Mouse (Mus musculus): ENCODE measurements around the gene Polr2a.

Gene Polr2a

DNA sequence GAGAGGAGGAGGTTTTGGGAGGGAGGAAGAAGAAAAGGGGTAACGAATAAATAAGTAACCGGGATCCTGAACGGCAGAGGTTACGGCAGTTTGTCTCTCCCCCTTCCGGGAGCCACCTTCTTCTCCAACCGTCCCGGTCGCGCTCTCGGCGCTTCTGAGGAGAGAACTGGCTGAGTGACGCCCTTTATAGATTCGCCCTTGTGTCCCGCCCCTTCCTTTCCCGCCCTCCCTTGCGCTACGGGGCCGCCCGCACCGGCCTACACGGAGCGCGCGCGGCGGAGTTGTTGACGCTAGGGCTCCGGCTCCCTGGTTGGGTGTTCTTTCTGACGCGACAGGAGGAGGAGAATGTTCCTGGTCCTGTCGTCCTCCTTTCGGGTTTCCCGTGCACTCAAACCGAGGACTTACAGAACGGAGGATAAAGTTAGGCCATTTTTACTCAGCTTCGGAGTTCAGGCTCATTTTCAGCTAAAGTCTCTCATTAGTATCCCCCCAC is at the start of gene Polr2a:
Polr2a (minus strand) TSS at position 160 of the 493 bp plus-strand sequence.
- DNase-seq (ENCODE audit: low read depth, low spot score), result peak; percentile 97

DNA sequence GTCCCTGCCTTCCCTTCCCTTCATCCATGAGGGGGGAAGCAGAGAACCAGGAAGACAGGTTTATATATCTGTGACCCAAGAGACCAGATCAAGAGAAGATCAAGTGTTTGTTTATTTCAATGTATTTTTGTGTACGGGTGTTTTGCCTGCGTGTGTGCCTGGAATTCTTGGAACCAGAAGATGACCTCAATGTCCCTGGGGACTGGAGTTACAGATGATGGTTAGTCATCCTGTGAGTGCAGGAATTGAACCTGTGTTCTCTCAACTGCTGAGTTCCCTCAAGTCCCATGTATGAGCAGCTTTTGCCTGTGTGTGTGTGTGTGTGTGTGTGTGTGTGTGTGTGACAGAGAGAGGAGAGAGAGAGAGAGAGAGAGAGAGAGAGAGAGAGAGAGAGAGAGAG is 49.2 kb upstream of the Polr2a start:
- DNase-seq (ENCODE audit: low read depth, low spot score), result no peak

DNA sequence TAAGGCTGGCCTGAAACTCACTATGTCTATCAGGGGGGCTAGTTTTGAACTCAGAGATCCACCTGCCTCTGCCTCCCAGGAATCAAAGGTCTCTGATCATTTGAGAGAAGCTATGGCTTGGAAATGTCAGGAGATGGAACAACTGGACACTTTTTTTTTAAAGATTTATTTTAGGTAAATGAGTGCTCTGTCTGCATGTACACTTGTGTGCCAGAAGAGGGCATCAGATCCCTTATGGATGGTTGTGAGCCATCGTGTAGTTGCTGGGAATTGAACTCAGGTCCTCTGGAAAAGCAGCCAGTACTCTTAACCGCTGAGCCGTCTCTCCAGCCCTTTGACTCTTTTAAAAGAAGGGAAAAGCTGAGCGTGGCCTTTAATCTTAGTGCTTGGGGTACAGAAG is 47.9 kb upstream of the Polr2a start:
- DNase-seq (ENCODE audit: low read depth, low spot score), result no peak

DNA sequence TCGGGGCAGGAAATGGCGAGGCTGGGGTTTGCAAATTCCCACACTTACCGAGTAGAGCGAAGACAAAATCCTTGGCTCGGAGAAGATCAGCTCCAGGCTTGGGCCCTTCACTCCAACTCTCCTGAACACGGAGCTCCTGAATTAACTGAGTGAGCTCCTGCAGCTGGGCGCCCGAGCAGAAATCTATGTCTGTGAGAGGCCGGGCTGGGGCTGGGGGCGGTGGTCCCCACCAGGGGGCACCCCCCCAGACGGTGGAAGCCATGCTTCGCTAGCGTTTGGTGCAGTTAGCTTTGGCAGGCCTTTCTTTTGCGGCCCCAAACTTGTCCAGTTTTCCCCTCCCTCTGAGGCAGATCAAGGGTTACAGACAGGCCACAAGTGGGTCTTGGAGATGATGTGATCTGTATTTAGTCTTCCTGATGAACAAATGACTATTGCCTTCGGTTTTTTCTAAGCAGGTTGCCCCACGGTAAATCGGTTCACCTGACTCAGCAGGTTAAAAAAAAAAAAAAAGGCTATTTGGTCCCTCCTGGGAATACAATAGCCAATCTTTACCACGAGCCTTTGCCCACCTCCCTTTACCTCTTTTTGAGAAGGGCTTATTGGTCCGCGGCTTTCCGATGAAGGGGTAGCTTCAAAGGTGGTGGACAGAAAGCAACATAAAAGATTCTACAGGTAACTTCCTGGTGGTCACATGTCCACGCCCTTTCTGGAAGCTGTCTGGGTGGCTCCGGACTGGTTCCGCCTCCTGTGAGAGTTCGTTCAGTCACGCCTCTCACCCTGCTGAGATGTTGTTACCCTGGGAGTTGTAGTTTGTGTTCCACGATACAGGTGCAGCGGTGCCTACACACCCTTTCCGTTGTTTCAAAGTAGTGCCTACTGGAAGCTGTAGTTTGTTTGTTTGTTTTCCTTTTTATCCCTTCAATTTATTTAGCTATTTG is 46.8 kb upstream of the Polr2a start, which contains the start of gene Tmem102:
Tmem102 (minus strand) TSS at position 653 of the 938 bp plus-strand sequence.
- DNase-seq (ENCODE audit: low read depth, low spot score), result no peak

- DNase-seq (ENCODE audit: low read depth, low spot score), result no peak
These were observed 46.2 kb upstream of the Polr2a start for GRCm38 (mm10) chr11:69804652-69804940.

DNA sequence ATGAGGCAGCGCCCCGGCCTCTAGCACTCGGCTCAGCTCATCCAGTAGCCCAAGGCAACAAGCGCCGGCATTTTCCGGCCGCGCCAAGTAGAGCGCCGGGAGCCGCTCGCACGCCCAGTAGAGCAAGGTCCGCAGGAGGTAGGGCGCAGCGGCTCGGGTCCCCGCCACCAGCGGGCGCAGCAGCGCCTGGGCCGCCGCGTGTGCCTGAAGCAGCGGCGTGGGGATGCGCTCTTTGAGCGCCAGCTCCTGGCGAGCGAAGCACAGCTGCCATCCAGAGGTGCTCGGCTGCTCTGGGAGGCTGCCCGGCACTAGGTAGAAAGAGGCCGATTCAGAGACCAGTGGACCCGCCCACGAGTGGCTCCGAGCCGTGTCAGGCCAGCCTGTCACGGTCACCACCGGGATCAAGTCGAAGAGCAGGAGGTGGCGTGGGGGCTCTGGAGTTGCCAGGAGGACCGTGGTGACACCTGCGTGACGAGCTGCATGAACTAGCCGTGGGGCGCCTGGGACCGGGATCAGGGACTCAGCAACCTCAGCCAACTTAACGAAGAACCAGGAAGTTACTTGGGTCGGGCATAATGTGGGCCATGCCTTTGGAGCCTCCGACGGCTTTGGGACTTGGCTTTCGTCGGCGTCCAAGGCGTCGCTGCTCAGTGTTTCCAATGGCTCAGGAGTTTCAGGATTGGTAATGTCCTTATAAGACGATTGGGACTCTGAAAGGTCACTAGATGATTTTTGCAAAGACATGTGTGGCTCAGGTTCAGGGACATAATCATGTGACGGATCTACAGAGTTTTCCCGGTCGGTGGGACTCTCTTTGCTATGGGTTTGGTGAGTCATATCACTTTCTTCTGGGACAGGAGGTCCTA is 45.6 kb upstream of the Polr2a start:
- no peak for DNase-seq (ENCODE audit: low read depth, low spot score)

DNA sequence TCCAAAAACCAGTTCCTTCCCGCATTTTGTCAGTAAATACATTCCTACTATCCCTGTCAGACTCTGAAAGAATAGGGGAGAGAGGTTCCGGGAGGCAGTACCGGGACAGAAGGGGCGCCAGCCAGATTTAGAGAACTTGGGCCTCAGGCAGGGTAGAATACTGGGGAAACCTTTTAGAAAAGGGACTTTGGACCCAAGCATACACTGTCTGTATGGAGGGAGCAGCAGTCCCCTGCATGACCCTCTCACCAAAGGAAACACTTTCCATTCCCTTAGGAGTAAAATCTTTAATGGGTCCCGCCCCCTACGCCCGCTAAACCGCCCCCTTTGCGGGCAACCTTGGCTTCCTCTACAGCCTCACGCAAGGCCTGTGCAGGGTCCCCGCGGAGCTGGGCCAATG is 44.9 kb upstream of the Polr2a start:
- DNase-seq (ENCODE audit: low read depth, low spot score), result no peak

DNA sequence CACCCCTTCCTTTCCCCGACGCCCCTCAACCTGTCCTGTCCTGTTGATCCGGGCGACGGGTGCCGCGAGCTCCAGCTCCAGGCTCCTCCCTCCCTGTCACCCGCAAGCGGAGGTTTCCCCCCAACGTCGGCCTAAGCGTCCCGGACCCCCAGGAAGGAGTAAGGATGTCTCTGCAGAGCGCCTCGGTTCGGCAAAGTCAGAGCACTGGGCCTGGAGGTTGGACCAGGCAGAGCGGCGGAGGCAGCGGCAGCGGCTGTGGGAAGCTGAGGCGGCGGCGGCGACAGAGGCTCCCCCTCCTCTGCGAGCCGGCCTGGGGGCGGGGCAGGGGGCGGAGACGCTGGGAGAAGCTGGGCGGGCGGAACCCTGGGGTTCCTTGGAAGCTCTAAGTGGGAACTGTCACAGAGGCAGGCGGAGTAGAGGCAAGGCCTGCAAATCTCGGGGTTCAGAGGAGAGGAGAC is 44.2 kb upstream of the Polr2a start:
- no peak for DNase-seq (ENCODE audit: low read depth, low spot score)

- no peak for DNase-seq (ENCODE audit: low read depth, low spot score)
These were observed 43.0 kb upstream of the Polr2a start, which contains the start of gene Fgf11 for GRCm38 (mm10) chr11:69801379-69801977. Gene Fgf11, minus strand, starts transcription at chr11:69801857.

DNA sequence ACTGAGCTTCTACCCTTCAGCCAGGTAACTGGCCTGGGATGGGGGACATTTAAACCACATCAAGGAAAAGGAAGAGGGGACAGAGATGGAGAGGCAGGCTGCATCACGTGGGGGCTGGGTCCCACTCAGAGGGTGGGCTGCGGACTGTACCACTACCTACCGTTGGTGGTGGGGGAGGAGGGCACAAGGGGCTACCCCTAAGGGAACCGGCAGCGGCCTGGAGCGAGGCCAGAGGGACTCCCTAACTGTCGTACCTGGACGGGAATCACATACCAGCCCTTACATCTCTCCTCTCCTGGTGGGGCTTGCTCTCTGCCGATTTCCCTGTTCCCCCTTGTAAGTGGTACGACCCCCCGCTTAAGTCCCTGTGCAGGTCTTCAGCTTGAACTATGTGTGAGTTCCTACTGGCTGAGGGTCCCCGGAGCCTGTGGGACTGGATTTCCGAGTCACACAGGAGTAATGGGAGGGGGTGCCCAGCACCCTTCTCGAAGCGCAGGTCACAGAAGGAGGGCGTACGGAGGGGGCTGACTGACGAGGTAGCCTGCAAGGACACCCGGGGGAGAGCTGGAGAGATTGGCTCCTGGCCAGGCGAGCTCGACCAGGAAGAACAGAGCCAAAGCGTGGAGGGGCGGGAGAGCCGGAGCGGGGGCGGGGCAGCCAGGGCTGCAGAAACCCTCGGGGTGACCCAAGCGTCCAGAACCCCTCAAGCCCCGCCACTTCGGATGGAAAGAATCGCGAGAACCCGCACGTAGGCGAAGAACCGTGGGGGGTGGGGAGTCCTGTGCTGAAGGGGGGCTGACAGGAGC is 42.2 kb upstream of the Polr2a start:
- DNase-seq (ENCODE audit: low read depth, low spot score), result no peak

GRCm38 (mm10) chr11:69800138-69800391 is 41.6 kb upstream of the Polr2a start:
- DNase-seq (ENCODE audit: low read depth, low spot score), result no peak

GRCm38 (mm10) chr11:69799394-69800137 is 41.1 kb upstream of the Polr2a start:
- DNase-seq (ENCODE audit: low read depth, low spot score), result no peak

GRCm38 (mm10) chr11:69797924-69798323 is 39.5 kb upstream of the Polr2a start:
- DNase-seq (ENCODE audit: low read depth, low spot score), result no peak

DNA sequence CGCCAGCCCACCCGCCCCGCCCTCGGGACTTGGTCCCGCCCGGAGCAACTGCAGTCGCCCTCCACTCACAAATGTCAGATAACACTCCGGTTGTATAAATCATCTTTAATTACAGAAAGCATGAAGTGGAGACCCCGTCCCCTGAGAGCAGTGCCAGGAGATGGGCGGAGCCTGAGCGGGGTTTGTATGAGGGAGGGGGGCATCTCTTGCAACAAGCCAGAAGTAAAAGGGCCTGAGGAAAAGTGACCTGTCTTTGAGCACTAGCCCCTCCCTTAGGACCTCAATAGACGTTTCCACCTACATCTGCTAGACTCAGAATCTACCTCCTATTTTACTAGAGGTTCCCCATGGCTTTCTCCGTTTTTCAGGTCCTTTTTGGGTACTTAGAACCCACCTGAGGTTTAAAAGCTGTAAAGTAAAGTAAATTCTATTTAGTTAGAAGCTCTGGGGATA is 37.6 kb upstream of the Polr2a start:
- no peak for DNase-seq (ENCODE audit: low read depth, low spot score)

DNA sequence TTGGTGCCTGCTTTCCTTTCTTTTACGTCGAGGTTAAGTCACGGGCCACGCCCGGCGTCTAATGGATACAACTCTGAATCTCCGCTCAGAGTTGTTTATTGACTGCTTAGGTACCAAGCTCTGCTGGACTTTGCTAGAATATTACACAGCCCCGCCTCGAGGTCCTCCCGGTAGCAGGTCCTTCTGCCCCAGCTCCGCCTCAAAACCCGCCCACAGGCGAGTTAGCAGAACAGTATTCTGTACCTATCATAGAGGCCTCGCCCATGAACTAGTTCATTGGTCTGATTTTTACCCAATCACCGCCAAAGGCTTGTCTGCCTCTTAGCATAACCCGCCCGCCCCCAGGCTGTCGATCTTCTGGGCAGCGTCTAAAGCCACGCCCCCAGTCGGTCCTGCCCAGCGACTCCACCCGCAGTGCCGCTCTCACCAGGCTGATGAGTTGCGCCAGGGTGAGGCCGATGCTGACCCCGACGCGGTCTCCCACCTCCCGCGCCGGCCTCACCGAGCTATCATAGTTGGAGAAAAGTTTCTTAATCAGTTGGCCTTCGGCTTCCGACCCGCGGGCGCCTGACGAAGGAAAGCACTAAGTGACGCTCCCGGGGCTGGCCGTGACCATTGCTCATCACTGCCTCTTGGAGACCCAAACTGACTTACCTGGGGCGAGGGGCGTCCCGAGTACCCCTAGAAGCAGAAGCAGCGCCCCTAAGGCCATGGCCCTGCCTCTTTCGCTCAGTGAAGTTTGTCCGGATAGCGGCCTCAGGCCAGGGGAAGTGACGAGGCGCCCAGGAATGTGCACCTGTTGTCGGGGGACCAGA is 36.9 kb upstream of the Polr2a start, which contains the start of gene Chrnb1:
Chrnb1 (minus strand) TSS at position 776 of the 815 bp plus-strand sequence.
- peak; percentile 82 for DNase-seq (ENCODE audit: low read depth, low spot score)

GRCm38 (mm10) chr11:69793429-69793828 is 35.0 kb upstream of the Polr2a start:
- no peak for DNase-seq (ENCODE audit: low read depth, low spot score)

GRCm38 (mm10) chr11:69791420-69791819 is 33.0 kb upstream of the Polr2a start:
- DNase-seq (ENCODE audit: low read depth, low spot score), result no peak

GRCm38 (mm10) chr11:69789431-69789830 is 31.0 kb upstream of the Polr2a start:
- DNase-seq (ENCODE audit: low read depth, low spot score), result no peak

- DNase-seq (ENCODE audit: low read depth, low spot score), result no peak
These were observed 28.9 kb upstream of the Polr2a start for GRCm38 (mm10) chr11:69787306-69787705.

Data from embryo, embryonic 11.5 days (tissue).